In the genomic region with DNA sequence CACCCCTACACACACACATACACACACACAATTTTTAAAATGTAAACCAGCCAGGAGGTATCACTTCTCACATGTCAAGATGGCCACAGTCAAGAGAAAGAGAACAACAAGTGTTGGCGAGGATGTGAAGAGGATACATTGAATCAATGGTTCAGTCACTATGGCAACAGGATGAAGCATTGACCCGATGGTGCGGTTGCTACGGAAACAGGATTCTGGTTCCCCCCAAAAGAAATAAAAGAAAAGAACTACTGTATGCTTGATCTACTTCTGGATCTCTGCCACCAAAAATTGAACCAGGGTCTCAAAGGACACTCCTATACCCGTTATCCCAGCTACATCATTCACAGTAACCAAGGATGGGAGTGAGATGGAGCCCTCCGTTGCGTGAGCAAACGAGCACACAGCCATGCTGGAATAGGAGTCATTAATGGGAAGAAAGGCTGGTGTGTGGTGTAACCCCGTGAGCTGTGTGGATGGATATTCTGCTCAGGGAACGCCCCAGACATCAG, we compare ENCODE assay signal across 35 mouse cellular contexts. TPM values are rescaled to one million over a fixed set of nuclear protein-coding genes. Genes with fewer than 3 reads are reported as not detected.
A peak's percentile ranks its signal among the peaks of the same experiment; 100 is the strongest.
DNase-seq lines count a peak whose midpoint lies in the region; ATAC-seq and TF ChIP-seq lines count a peak whose summit lies in the region.
"Had no signal": no experiment of that assay in that cellular context is flagged by ENCODE, and none has a peak within 500 bp of the region (broad histone marks: within the 10 kb centered on the region; RNA-seq: fewer than 3 reads in every experiment).

No protein-coding gene starts in this region.

- TF ChIP-seq CTCF in hindbrain, postnatal 0 days (IDR thresholded peaks at IDR 0.05; ENCODE audit: low read depth), result no peak

- H3K9me3 ChIP-seq in midbrain, embryonic 12.5 days, result no peaks in the 10 kb centered on the region
- H3K9me3 ChIP-seq in midbrain, embryonic 11.5 days (ENCODE audit: control insufficient read depth, low read length), result no peaks in the 10 kb centered on the region
- no peaks in the 10 kb centered on the region for H3K9me3 ChIP-seq in hindbrain, postnatal 0 days (ENCODE audit: low read length)
- no peaks in the 10 kb centered on the region for H3K9me3 ChIP-seq in midbrain, embryonic 15.5 days
- H3K9me3 ChIP-seq: embryonic facial prominence, embryonic 10.5 days; embryonic facial prominence, embryonic 15.5 days; heart, embryonic 12.5 days; intestine, embryonic 15.5 days; limb, embryonic 10.5 days; limb, embryonic 15.5 days; liver, embryonic 13.5 days; megakaryocyte, embryonic 14.5 days; neural tube, embryonic 12.5 days had no signal

- ATAC-seq in midbrain, embryonic 12.5 days (ENCODE audit: low FRiP score, low read depth), result no peak
- no peak for ATAC-seq in midbrain, embryonic 11.5 days (ENCODE audit: low FRiP score)
- no peak for ATAC-seq in hindbrain, postnatal 0 days
- no peak for ATAC-seq in midbrain, embryonic 15.5 days (replicated peaks)
- ATAC-seq: activated CD4-positive, CD25-positive, alpha-beta regulatory T cell, adult 4 months; intestine, embryonic 15.5 days; lung, postnatal 0 days had no signal

- DNase-seq in heart, adult 11 months, result peak; percentile 85
- DNase-seq in heart, postnatal 25 days (ENCODE audit: low spot score), result no peak
- DNase-seq in midbrain, embryonic 11.5 days (ENCODE audit: low spot score, missing footprints), result no peak
- peak; percentile 52 for DNase-seq in hindbrain, postnatal 0 days (ENCODE audit: low spot score)
- no peak for DNase-seq in adrenal gland, postnatal 14 days
- no peak for DNase-seq in natural killer cell, adult 2 months (ENCODE audit: low spot score in 2 of 2)
- DNase-seq: adrenal gland, adult 2 months; B cell, adult 2 months; cerebellum, adult 8-10 months; cerebellum, postnatal 25 days; gastrocnemius, adult 2 months; gastrocnemius, postnatal 36 days; heart, adult 2 months; kidney, adult 8-10 months; kidney, postnatal 4 days; layer of hippocampus, postnatal 36 days; liver, embryonic 13.5 days; lung, adult 18-20 months; lung, postnatal 4 days; right cerebral cortex, postnatal 25 days; spleen, adult 18-20 months; thymus, postnatal 14 days had no signal

- peaks cover 8% of the 10 kb centered on the region for H3K27me3 ChIP-seq in midbrain, embryonic 12.5 days
- no peaks in the 10 kb centered on the region; the same call in 1 of the 2 replicates for H3K27me3 ChIP-seq in midbrain, embryonic 11.5 days (ENCODE audit: control insufficient read depth, insufficient read depth, low read length)
- no peaks in the 10 kb centered on the region for H3K27me3 ChIP-seq in hindbrain, postnatal 0 days (ENCODE audit: insufficient read depth, low read length)
- H3K27me3 ChIP-seq in midbrain, embryonic 15.5 days (replicated peaks), result no peaks in the 10 kb centered on the region
- H3K27me3 ChIP-seq: embryonic facial prominence, embryonic 15.5 days; heart, embryonic 12.5 days; intestine, embryonic 15.5 days; limb, embryonic 15.5 days; neural tube, embryonic 12.5 days had no signal

- no peak overlapping the region for H3K4me3 ChIP-seq in midbrain, embryonic 12.5 days
- no peak overlapping the region for H3K4me3 ChIP-seq in midbrain, embryonic 11.5 days (ENCODE audit: low read depth, low read length)
- no peak overlapping the region for H3K4me3 ChIP-seq in hindbrain, postnatal 0 days (ENCODE audit: low read length)
- H3K4me3 ChIP-seq in midbrain, embryonic 15.5 days, result no peak overlapping the region
- H3K4me3 ChIP-seq: embryonic facial prominence, embryonic 10.5 days; embryonic facial prominence, embryonic 15.5 days; gastrocnemius, adult 2 months; heart, adult 2 months; heart, embryonic 12.5 days; intestine, embryonic 15.5 days; limb, embryonic 10.5 days; limb, embryonic 15.5 days; liver, embryonic 13.5 days; megakaryocyte, embryonic 14.5 days; neural tube, embryonic 12.5 days had no signal

- no peak overlapping the region for H3K4me2 ChIP-seq in midbrain, embryonic 12.5 days (replicated peaks)
- H3K4me2 ChIP-seq in midbrain, embryonic 11.5 days, result no peak overlapping the region
- H3K4me2 ChIP-seq in hindbrain, postnatal 0 days (ENCODE audit: low read depth, low read length), result no peak overlapping the region
- no peak overlapping the region for H3K4me2 ChIP-seq in midbrain, embryonic 15.5 days
- H3K4me2 ChIP-seq: embryonic facial prominence, embryonic 15.5 days; heart, embryonic 12.5 days; intestine, embryonic 15.5 days; limb, embryonic 15.5 days; liver, embryonic 13.5 days; neural tube, embryonic 12.5 days had no signal

- intact Hi-C loops in heart, postnatal 25 days (cut with DNase I), result no loop called here

- no peaks in the 10 kb centered on the region for H3K36me3 ChIP-seq in midbrain, embryonic 12.5 days
- H3K36me3 ChIP-seq in midbrain, embryonic 11.5 days (ENCODE audit: control insufficient read depth, insufficient read depth, low read length), result no peaks in the 10 kb centered on the region
- H3K36me3 ChIP-seq in hindbrain, postnatal 0 days (ENCODE audit: insufficient read depth, low read length), result no peaks in the 10 kb centered on the region
- H3K36me3 ChIP-seq in midbrain, embryonic 15.5 days (replicated peaks), result no peaks in the 10 kb centered on the region
- H3K36me3 ChIP-seq: embryonic facial prominence, embryonic 10.5 days; embryonic facial prominence, embryonic 15.5 days; heart, embryonic 12.5 days; intestine, embryonic 15.5 days; limb, embryonic 10.5 days; limb, embryonic 15.5 days; liver, embryonic 13.5 days; neural tube, embryonic 12.5 days had no signal

- H3K27ac ChIP-seq in midbrain, embryonic 12.5 days (replicated peaks), result peak overlapping the region; percentile 42
- H3K27ac ChIP-seq in midbrain, embryonic 11.5 days (ENCODE audit: low read depth, low read length), result no peak overlapping the region
- no peak overlapping the region for H3K27ac ChIP-seq in hindbrain, postnatal 0 days
- peak overlapping the region; percentile 28; the same call in 1 of the 2 replicates for H3K27ac ChIP-seq in midbrain, embryonic 15.5 days
- H3K27ac ChIP-seq: embryonic facial prominence, embryonic 15.5 days; gastrocnemius, adult 2 months; heart, adult 2 months; intestine, embryonic 15.5 days; kidney, postnatal 0 days; liver, embryonic 13.5 days; neural tube, embryonic 12.5 days had no signal

- WGBS in midbrain, embryonic 12.5 days, result 72% methylated on average over 10 of the region's 10 CpGs
- WGBS in midbrain, embryonic 11.5 days, result 76% methylated on average over 10 of the region's 10 CpGs
- WGBS in hindbrain, postnatal 0 days, result 43% methylated on average over 10 of the region's 10 CpGs
- 54% methylated on average over 10 of the region's 10 CpGs for WGBS in midbrain, embryonic 15.5 days

- peaks cover 62% of the 10 kb centered on the region for H3K4me1 ChIP-seq in midbrain, embryonic 12.5 days
- H3K4me1 ChIP-seq in midbrain, embryonic 11.5 days (ENCODE audit: control insufficient read depth, insufficient read depth, low read length), result peaks cover 43% of the 10 kb centered on the region
- H3K4me1 ChIP-seq in hindbrain, postnatal 0 days (ENCODE audit: insufficient read depth, low read length), result peaks cover 25% of the 10 kb centered on the region
- H3K4me1 ChIP-seq in midbrain, embryonic 15.5 days, result peaks cover 56% of the 10 kb centered on the region

- no peak overlapping the region for H3K9ac ChIP-seq in midbrain, embryonic 12.5 days (replicated peaks)
- no peak overlapping the region for H3K9ac ChIP-seq in midbrain, embryonic 11.5 days (ENCODE audit: low read length)
- H3K9ac ChIP-seq in hindbrain, postnatal 0 days (replicated peaks; ENCODE audit: low read length), result no peak overlapping the region
- no peak overlapping the region for H3K9ac ChIP-seq in midbrain, embryonic 15.5 days
- H3K9ac ChIP-seq: embryonic facial prominence, embryonic 15.5 days; heart, embryonic 12.5 days; intestine, embryonic 15.5 days; limb, embryonic 15.5 days; liver, embryonic 13.5 days; neural tube, embryonic 12.5 days had no signal

RNA-seq across cellular contexts. Expression of gene Cstad, which starts 13.9 kb away (rescaled TPM):
- 1 to 10 TPM; 1.2 TPM for total RNA-seq in heart, postnatal 25 days (2021)
- 0.68 and 0.77 TPM in 2 replicates for polyA plus RNA-seq in midbrain, embryonic 12.5 days (2016; fragmentation: Nextera tagmentation; extraction: Ambion mirVana)
- 0.21 and 0.74 TPM in 2 replicates for polyA plus RNA-seq in midbrain, embryonic 11.5 days (2014; fragmentation: Nextera tagmentation; extraction: Ambion mirVana)
- 1.3 and 4.6 TPM in 2 replicates for total RNA-seq in hindbrain, postnatal 0 days (2014; rRNA removed)
- 0.54 TPM in 1 of 2 replicates, not detected in the other for polyA plus RNA-seq in hindbrain, postnatal 0 days (2015; fragmentation: Nextera tagmentation; extraction: Ambion mirVana)
- polyA plus RNA-seq in midbrain, embryonic 15.5 days (2015; fragmentation: Nextera tagmentation; extraction: Ambion mirVana), result 0.51 and 0.63 TPM in 2 replicates
- 1.6 and 3.5 TPM in 2 replicates for total RNA-seq in adrenal gland, postnatal 14 days (2021)

Comparison
In these comparisons a context has a peak if more than half of its experiments do, and no peak if none do; other contexts are left out.
1. DNase-seq: peak in heart, adult 11 months (single experiment) and hindbrain, postnatal 0 days (single experiment); none in heart, postnatal 25 days (single experiment), midbrain, embryonic 11.5 days (single experiment), adrenal gland, postnatal 14 days (single experiment) and natural killer cell, adult 2 months (0 of 2).
2. H3K27ac ChIP-seq: peak in midbrain, embryonic 12.5 days (single experiment) and midbrain, embryonic 15.5 days (single experiment); none in midbrain, embryonic 11.5 days (single experiment) and hindbrain, postnatal 0 days (single experiment).